Mouse (Mus musculus): ENCODE measurements at regions not wholly inside any gene's neighbourhood (a gene's known extent, or its start where the extent isn't known, plus 50 kb on each side); places are given as distances from the start of the nearest gene placed in this dataset.

DNA sequence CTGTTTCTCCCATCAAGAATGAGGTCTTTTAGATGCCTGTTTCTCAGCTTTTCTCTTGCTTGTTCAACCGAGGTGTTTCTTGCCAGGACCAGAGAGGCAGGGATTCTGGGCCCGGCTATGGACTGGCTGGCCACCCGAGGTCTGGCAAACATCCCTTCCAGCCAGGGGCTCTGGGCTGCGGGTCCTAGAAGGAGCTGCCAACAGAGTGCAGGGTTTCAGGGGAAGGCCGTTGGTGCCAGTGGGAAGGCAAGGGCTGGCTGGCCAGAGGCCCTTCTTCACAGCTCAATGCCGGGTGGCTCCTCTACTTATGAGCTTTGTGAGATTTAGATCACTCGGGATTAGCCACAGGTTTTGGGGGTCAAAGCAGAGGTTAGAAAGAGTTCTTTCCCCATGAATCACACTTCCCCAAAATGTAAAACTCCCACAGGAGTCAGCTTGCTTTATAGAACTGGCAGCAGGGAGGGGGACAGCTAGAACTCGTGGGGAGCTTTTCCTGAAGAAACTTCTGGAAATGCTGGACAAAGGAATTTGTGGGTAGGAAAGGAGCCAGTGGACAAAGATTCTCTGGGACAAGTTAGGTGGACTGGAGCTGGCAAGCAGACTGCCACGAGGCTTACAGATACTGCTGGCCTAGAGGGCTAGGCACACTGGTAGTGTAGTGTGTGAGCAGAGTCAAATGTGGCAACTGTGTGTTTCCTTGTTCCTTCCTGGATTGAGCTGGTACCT lies 104.1 kb upstream of the Vps8 start:
- intact Hi-C loops (cut with DNase I): no loop called here
- peak in 1 of 2 experiments; percentile 38 for DNase-seq

DNA sequence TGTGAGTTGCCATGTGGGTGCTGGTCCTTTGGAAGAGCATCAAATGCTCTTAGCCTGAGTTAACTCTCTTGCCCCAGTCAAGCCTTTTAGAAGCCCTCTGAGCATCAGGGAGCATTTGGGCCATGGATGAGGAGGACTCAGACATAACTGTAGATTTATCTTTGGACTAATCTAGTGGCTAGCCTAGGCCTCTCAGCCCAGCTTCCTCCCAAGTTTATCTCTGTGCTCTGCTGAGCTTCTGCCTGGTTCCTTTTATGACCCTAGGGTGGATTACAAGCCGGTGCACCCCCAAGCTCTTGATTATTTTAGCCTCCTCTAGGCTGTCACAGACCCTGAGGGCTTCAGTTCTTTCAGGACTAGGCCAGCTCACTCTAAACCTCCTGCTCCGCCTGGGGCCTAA lies 102.6 kb upstream of the Vps8 start:
- DNase-seq: no peak
- intact Hi-C loops (cut with DNase I): no loop called here

DNA sequence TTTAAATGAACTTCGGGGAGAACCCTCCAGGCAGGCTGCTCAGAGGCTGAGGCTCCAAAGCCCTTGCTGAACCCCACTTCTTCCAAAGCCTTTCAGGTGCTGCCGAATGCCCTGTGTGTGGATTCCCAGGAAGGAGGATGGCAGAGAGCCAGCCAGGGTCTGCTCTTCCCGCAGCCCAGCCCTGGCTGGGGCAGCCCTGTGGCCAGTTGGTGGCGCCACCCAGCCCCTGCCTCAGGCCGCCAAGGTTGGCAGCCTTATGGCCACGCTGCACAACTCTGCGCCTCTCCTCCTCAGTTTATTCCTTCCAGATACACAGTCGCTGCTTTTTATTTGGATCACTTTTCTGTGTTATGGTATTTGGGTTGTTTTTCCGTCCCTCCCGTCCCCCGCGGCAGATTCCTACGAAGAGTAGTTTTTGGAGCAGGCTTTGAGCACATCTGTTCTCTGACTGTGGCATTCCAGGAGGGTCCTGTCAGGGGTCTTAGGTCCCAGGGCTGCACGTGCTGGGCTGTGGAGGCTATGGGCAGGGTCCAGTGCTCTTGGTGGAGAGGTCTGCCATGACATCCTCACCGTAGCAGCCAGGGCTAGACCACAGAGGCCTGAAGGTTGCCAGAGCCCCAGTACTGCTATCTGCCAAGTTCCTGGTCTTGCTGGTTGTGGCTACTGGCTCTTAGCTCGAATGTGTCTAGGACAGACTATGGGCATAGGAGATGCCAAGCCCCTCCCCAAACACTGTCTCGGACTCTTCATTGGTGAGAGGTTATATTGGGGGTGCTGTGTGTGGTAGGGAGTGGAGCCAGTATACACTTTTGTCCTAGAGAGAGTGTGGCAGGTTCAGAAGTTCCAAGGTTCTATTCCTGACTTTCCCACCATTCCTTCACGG lies 101.5 kb upstream of the Vps8 start:
- DNase-seq: peak in 1 of 2 experiments; percentile 39
- intact Hi-C loops (cut with DNase I): no loop called here

DNA sequence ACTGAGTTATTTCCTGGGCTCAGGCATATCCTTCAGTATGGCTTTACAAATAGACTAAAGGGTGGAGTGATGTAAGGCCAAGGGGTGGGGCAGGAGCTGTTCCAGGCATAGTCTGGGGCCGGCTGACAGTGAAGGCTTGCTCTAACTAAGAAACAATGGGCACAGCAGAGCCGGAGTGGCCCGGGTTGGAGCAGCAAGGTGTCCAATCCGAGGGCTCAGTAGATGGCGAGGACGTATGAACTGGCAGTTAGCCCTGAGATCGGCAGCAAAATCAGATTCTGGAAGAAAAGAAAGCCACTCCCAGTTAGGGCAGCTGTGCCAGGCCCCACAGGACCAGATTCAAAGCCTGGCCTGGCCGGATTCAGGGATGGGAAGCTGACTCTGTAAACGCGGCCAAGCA lies 100.5 kb upstream of the Vps8 start:
- intact Hi-C loops (cut with DNase I): no loop called here
- DNase-seq: peak; percentile 44 to 56

DNA sequence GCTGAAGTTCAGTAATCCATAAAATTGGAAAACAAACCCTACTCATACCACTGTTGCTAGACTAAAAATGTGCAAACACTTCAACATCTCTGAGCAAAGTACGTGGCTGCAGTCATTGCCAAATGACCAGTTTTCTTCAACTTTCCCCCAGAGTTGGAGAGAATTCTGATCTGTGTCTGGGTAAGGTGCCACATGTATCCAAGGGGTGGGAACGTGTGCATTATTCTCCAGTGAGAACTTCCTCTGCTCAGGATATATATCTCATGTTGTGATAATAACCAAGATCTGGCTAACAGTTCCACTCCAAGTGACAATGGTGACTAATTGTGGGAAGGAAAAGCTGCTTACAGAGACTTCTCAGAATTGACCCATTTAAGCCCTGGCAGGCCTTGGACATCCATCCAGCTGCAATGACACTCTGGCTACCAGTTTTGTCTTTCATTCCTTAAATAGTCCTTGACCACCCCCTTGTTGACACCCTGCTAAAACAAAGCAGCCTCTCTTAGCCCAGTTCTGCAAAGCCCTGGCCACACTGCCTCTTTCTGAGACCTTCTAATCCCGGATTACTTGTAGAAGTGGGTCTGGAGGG lies 99.4 kb upstream of the Vps8 start:
- DNase-seq: no peak
- intact Hi-C loops (cut with DNase I): no loop called here

DNA sequence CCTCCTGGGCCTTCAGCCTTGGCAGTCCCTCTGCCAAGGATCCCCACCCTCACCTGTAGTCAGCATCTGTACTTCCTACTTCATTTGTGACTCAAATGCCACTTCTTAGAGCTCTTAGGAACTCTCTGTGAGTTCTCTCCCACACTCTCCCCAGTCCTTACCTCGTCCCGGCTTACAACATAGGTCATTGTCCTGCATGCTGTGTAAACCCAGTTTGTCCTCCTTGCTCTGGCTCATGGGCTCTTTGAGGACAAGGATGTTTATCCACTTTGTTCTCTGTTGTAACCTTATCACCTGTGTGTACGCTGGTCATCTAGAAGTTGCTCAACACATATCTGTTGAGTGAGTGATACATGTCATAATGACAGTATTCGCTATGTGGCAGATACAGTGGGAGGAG lies 94.9 kb upstream of the Vps8 start:
- intact Hi-C loops (cut with DNase I): no loop called here
- DNase-seq: no peak

DNA sequence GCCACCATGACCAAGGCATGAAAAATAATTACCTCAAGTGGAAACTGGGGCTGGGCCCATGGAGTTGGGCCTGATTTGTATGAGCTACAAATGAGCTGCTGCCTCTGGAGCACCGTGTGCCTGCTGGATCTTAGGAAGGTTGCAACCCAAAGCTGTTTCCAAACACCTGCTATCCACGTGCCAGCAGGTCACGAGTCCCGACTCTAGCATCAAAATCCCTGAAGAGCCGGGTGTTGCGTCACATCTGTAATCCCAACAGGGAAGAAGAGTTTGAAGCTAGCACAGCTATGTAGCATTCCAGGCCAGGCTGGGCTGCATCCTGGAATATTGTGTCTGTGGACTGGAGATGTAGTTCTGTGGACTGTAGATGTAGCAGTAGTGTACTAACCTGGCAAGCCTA lies 93.7 kb upstream of the Vps8 start:
- no peak for DNase-seq
- intact Hi-C loops (cut with DNase I): no loop called here

DNA sequence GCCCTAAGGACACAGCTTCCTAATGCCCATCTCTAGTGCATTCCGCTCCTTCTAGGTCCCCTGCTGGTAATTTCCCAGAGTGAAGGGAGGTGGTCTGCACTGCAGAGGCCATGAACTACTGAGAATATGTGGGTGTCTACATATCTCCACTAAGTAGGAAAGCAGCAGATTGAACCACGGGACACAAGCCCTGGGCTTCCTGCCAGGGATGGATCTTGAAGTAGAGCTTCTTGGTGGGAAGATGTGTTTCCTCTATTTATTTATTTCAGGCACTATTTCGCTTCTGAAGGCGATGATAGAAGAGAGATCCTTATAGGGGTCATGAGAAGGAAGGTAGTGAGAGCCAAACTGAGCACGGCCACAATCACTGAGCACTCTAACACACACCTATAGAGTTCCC lies 91.7 kb upstream of the Vps8 start:
- peak in 1 of 2 experiments; percentile 28 for DNase-seq
- intact Hi-C loops (cut with DNase I): no loop called here

DNA sequence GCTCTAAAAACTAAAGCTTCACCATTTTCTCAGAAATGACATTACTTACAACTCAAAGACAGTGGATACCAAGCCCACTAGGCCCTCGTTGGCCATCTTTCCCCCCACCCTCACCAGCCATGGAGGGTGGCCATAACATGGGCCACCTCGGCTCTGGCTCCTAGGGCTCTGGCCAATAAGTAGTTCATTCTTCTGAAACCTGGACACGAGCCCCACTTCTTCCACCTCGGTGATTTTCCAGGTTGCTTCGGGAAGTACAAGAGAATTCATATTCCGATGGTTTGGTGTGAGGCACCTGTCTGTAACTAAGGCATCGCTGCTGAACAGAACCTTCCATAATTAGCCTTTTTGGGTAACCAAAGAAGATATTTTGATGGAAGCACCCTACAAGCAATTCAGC lies 90.5 kb upstream of the Vps8 start:
- peak in 1 of 2 experiments; percentile 36 for DNase-seq
- intact Hi-C loops (cut with DNase I): no loop called here

DNA sequence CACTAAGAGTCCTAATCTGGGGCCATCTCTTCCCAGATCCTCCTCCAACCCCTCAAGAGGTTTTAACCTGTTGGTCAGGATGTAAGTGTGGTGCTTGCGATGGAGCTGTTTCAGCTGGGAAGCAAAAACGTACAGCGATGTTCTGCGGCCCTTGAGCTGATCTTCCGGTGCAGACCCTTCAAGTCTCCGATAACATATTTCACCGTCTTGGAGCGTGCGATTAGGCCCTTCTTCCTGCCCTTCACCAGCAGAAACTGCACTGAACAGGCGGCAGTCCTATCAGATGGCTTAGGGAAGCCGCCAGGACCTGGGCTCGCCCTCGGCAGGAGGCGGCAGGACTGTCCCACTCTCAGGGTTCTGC lies 90.1 kb upstream of the Vps8 start:
- intact Hi-C loops (cut with DNase I): no loop called here
- DNase-seq: no peak

DNA sequence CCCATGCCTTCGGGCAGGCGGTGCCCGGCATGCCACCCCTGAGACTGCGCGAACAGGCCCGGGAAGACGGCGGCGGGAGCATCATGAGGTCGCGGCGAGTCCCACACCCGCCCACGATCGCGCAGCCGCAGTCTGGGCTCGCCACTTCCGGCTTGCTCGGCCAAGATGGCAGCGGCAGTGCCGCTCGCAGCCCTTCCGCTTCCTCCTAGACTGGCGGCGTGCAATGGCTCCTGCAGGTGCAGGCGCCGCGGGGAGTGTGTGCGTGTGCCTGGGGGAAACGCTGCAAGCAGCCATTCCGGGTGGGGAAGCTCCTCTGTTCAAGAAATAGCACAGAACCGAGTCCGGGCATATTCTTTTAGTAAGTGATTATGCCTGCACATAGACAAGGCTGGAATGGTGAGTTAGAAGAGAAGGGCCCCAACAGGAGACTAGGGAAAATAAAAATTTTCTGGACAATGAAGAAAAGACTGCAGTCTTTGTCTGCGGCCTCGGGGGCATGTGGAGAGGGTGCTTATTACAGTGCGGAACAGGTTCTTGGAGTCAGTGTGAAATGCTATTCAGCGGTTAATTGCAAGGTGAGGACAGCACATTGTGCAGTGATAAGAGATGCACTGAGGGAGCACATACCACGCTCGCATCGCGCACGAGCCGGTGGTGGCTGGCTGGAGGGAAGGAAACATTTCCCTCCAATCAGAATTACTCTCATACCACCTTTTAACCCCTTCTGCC lies 89.5 kb upstream of the Vps8 start:
- DNase-seq: peak; percentile 93 to 96
- intact Hi-C loops (cut with DNase I): no loop called here

DNA sequence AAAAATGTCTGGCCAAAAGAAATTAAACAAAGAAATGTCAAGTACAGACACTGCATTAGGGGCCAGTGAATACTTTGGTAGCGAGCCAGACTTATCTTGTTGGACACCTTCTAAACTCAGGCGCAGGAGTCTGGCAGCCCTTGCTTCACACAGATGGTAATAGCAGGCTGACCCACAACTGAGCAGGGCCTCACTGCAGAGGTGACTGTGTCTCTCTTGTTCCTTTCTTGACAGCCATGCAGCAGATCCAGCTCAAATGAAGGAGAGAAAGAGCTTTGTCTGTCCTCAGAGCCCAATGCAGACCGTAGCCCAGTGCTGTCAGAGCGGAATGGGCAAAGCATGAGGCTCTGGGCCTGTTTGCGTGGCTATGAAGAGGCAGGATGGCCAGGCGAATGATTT lies 83.9 kb upstream of the Vps8 start:
- intact Hi-C loops (cut with DNase I): no loop called here
- DNase-seq: peak; percentile 70 to 72

DNA sequence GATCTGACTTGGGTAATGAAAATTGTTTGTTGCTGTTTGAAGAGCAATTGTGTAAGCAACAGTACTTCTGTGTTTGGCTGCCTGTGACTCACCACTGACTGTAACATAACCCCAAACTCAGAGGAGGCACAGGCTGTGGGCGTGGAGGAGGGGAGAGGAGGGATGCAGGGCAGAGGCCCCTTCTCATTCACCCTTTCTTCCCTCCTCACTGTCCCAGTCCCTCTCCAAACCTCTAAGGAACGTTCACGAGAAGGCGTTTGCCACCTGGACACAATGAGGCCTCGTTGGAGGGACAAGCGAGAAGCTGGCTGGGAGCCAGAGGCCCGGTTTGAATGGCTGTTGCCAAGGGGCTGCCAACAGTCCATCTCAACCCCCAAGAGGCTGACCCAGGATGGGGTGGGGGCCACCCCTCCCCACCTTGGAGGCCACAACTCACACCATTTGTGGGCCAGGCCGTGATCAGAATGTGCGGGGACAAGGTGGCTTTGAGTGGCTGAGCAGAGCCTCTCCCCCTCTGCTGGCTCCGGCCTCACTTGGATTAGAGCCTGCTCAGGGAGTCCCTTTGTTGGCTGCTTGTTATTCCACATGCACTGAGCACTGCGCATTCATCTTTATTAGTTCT lies 83.3 kb upstream of the Vps8 start:
- intact Hi-C loops (cut with DNase I): no loop called here
- DNase-seq: peak; percentile 78 to 80

DNA sequence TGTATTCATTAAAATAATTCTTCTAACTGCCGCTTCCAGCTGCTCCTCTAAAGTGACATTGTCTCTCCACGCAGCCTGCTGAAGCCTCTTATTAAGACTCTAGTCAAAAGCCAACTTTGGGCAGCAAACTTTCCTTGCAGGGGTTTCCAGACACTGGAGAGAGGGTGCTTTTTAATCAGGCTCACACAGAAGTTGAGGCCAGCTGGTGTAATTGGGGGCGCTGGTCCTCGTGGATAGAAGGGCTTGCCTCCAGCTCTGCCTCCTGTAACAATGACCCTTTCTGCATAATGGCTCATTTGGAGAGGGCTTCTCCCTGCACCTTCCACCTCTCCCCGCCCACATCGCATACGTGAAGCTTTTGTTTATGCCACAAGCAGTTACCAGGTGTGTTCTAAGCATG lies 82.8 kb upstream of the Vps8 start:
- no peak for DNase-seq
- intact Hi-C loops (cut with DNase I): no loop called here

DNA sequence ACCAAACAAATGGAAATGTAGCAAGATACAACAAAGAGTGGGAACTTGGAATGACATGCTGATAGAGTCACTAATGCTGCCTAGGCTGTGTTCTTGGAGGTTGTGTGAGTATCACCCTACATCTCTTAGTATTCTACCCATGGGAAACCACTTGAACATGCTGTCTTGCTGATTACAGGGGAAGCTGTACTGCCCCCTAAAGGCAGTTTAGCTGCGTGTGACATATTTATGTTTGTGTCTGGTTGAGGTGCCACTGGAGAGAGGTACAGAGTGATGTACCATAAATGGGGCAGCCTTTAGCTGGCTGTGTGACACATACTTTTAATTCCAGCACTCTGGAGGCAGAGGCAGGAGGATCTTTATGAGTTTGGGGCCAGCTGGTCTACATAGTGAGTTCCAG lies 73.0 kb upstream of the Vps8 start:
- DNase-seq: no peak
- intact Hi-C loops (cut with DNase I): no loop called here

DNA sequence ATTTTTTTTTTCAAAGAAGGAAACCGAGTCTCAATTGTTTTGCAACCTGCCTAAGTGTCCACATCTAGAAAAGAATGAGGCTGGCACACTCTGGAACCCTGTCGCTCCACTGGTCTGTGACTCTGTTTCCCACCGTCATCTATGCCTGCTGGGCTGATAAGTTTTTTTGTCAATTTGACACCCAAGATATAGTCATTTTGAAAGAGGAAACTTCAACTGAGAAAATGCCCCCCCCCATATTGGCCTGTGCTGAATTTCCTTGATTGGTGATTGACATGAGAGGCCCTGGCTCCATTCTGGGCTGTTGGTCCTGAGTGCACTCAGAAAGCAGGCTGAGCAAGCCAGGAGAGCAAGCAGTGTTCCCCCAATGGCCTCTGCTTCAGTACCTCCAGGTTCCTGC lies 71.6 kb upstream of the Vps8 start:
- intact Hi-C loops (cut with DNase I): no loop called here
- no peak for DNase-seq

DNA sequence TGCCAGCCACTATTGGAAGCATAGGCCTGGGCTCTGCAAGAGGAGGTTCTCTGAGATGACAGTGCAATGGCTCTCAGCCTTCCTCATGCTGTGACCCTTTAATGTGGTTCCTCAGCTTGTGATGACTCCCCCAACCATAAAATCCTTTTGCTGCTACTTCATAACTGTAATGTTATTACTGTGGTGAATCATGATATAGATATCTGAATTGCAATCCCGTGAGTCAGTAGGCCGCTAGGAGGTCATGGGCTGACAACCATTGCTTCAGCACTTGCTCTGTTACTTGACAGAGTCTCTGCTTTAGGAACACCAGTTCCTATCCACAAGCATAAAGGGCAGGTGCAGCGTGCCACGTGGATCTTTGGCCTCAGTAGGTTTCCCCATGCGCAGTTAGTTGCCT lies 69.8 kb upstream of the Vps8 start:
- no peak for DNase-seq
- intact Hi-C loops (cut with DNase I): no loop called here

DNA sequence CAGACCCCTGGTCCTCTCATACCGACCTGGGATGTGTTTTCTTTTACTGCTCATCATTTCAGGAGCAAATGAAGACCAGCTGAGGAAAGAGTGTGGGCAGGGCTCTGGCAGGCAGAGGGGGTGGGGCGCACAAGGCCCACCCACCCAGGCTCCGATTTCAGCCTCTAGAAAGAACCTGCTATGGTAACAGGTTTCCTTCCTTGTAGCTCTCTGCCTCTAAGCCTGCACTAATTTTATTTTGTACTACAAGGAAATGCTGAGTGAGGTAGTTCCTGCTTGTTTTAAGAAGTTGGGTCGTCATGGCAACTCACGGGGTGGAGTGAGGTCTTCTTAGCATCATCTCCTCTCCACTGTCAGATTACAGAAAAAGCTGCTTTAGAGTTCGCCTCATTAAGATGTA lies 69.4 kb upstream of the Vps8 start:
- no peak for DNase-seq
- intact Hi-C loops (cut with DNase I): no loop called here

DNA sequence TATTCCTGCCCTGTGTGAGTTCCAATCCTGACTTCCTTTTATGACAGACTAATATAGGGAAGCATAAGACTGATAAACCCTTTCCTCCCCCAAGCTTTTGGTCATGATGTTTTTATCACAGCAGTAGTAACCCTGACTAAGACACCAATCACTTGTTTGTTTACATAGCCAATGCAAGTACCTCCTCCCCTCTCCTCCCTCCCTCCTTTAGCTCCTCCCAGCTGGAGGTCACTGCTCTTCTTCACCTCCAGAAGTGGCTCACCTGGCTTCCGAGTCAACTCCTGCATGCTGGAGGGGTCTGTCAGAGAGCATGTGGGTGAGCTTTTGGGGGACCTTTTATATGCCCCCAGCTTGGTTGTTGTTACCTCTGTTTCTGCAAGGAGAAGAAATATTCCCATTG lies 67.3 kb upstream of the Vps8 start:
- intact Hi-C loops (cut with DNase I): no loop called here
- DNase-seq: no peak

DNA sequence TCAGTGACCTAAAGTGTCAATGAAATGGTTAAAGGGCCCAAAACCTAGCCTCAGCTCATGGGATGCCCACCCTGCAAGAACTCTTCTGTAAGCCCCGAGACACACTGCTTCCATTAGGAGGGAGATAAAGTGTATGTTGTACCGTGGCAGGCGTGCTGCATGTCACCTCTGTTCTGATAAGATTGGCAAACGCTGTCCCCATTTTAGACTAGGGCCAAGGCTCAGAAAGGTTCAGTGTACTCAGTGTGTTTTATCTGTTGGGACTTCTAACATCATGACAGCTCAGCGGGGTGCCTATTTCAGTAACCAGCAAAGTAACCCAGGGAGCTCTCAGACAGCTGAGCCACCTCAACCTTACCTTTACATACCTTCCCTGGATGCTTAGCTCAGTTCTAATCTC lies 65.5 kb upstream of the Vps8 start:
- intact Hi-C loops (cut with DNase I): no loop called here
- DNase-seq: no peak
